In the genomic region with DNA sequence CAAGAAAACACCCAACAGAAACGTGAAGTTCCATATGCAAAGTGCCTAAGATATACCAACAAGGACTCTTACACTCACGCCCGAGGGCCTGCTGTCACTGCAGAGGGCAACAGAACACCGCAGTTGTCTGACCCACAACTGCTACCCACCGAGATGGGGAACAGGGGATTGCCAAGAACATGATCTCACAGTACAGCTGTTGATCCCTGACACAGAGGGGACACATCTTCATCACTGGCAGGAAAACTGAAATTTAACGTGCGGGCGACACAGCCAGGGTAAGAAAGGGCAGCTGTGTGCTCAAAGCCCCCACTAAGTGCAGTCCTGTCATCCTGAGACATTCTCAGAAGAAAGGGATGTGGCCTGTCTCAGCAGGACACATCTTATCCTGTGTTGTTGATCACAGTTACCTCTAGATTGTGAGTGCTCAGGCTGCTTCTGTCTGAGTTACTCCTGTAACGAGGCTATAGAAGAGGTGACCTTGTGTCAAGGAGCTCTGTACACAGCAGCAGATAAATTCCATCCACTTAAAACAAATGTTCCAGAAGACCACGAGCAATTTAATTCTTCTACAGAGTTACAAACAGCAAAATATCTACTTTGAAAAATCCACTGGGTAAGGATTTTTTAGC, we compare ENCODE assay signal across 1 mouse cellular context.
TF ChIP-seq lines count a peak whose summit lies in the region.

No protein-coding gene starts in this region.

TF ChIP-seq in CH12.LX, 34 proteins besides CTCF, POLR2A, EP300 and RAD21 (continued from another document):
- TF ChIP-seq GABPA (IDR thresholded peaks at IDR 0.05; ENCODE audit: insufficient replicate concordance, low read depth, low read length) (no peak), ZMIZ1 (IDR thresholded peaks at IDR 0.05; ENCODE audit: low read depth, low read length) (no peak), JUN (IDR thresholded peaks at IDR 0.05; ENCODE audit: insufficient read depth, low read depth, low read length) (no peak), USF2 (conservative IDR thresholded peaks at IDR 0.05; ENCODE audit: low read depth, low read length) (no peak)
